Mouse (Mus musculus) ES-Bruce4 (cell line): ENCODE data around the gene Mapk8ip2.

ENCODE experiments used
- CTCF ChIP-seq: IDR thresholded peaks from one replicate; pipeline ENCODE4 v1.8.1; 2011; ENCODE audit warnings: low read depth, low read length
- POLR2A ChIP-seq: IDR thresholded peaks from one replicate; pipeline ENCODE4 v1.8.1; 2011; ENCODE audit warnings: low read length; ENCODE audit not compliant: insufficient read depth

GRCm38 (mm10) chr15:89458942-89459341 lies 5.2 kb downstream of the Mapk8ip2 start:
- no peak for TF ChIP-seq CTCF
- no peak for TF ChIP-seq POLR2A
